Mouse (Mus musculus) heart, postnatal 0 days (tissue): ENCODE measurements around the gene Mgat5b.

Experiments
- CTCF ChIP-seq: IDR thresholded peaks from 2 replicates; pipeline ENCODE4 v1.5.1; 2016; ENCODE audit warnings: antibody characterized with exemption, control low read depth, low read depth
- EP300 ChIP-seq: IDR thresholded peaks from 2 replicates; pipeline ENCODE4 v1.6.1; 2016; ENCODE audit warnings: antibody characterized with exemption, low read depth

DNA sequence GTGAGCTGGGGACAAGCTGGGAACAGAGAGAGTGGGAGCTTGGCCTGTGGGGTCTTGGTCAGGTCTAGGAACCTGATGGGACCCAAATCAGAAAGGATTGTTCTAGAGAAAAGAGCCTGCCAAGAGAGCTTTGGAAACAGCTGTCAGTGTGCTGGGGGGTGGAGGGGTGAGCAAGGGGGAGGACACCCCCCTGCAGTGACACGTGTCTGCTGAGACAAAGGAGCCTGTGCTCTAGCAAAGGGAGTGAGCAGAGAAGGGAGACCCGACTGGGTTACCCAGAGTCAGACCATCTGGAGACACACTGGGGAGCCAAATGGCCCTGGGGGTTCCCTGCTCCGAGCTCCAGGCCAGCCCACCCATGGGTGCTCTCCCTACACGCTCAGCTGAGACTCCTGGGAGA, 54.2 kb downstream of the Mgat5b start:
- TF ChIP-seq CTCF, result no peak
- TF ChIP-seq EP300, result no peak
